Mouse (Mus musculus): ENCODE measurements around the gene Cfap221. TPM values are rescaled to one million over a fixed set of nuclear protein-coding genes. Genes with fewer than 3 reads are reported as not detected.
A peak's percentile ranks its signal among the peaks of the same experiment; 100 is the strongest.

The Cfap221 gene
- total RNA-seq, 2 experiments from 2014 or later = not detected

- intact Hi-C loops (cut with DNase I) = no loop called here
- peak; percentile 91 for DNase-seq
These were observed 83.8 kb downstream of the Cfap221 start, which contains the start of gene Tmem177 for GRCm38 (mm10) chr1:119912953-119913814. Gene Tmem177 (minus strand): TSS chr1:119913208.

GRCm38 (mm10) chr1:119907206-119907748 is 89.8 kb downstream of the Cfap221 start:
- intact Hi-C loops (cut with DNase I) = no loop called here
- no peak for DNase-seq

GRCm38 (mm10) chr1:119903231-119903620 is 93.8 kb downstream of the Cfap221 start:
- DNase-seq = no peak
- intact Hi-C loops (cut with DNase I) = no loop called here

GRCm38 (mm10) chr1:119902551-119903230 is 94.3 kb downstream of the Cfap221 start:
- DNase-seq = no peak

GRCm38 (mm10) chr1:119899195-119900123 is 97.6 kb downstream of the Cfap221 start:
- no peak for DNase-seq
- intact Hi-C loops (cut with DNase I) = loop anchor here (5.0 kb wide), 1 partner anchor 52 kb away; no protein-coding TSS in a partner anchor

More at GRCm38 (mm10) chr1:119902551-119903230, 94.3 kb downstream of the Cfap221 start:
- intact Hi-C loops (cut with DNase I) = no loop called here

- intact Hi-C loops (cut with DNase I) = loop anchor here (2.0 to 5.0 kb wide), 2 partner anchors 48 to 76 kb away; no protein-coding TSS in a partner anchor
- DNase-seq = peak; percentile 37 to 69
These were observed 102.1 kb downstream of the Cfap221 start for GRCm38 (mm10) chr1:119894936-119895335.

GRCm38 (mm10) chr1:119893600-119893999 is 103.4 kb downstream of the Cfap221 start:
- intact Hi-C loops (cut with DNase I) = no loop called here
- DNase-seq = no peak

- intact Hi-C loops (cut with DNase I) = no loop called here
- DNase-seq = no peak
These were observed 104.1 kb downstream of the Cfap221 start for GRCm38 (mm10) chr1:119892933-119893332.

GRCm38 (mm10) chr1:119891865-119892264 is 105.2 kb downstream of the Cfap221 start:
- intact Hi-C loops (cut with DNase I) = no loop called here
- DNase-seq = no peak

GRCm38 (mm10) chr1:119891149-119891548 is 105.9 kb downstream of the Cfap221 start:
- intact Hi-C loops (cut with DNase I) = no loop called here
- DNase-seq = no peak

- DNase-seq = no peak
- intact Hi-C loops (cut with DNase I) = no loop called here
These were observed 107.7 kb downstream of the Cfap221 start for GRCm38 (mm10) chr1:119889347-119889746.

GRCm38 (mm10) chr1:119886320-119886719 is 110.7 kb downstream of the Cfap221 start:
- no peak for DNase-seq

GRCm38 (mm10) chr1:119884272-119884671 is 112.8 kb downstream of the Cfap221 start:
- intact Hi-C loops (cut with DNase I) = no loop called here
- DNase-seq = no peak

More at GRCm38 (mm10) chr1:119886320-119886719, 110.7 kb downstream of the Cfap221 start:
- intact Hi-C loops (cut with DNase I) = no loop called here

- DNase-seq = peak in 1 of 2 experiments; percentile 37
- intact Hi-C loops (cut with DNase I) = no loop called here
These were observed 118.1 kb downstream of the Cfap221 start for GRCm38 (mm10) chr1:119878909-119879308.

- no peak for DNase-seq
- intact Hi-C loops (cut with DNase I) = no loop called here
These were observed 119.6 kb downstream of the Cfap221 start for GRCm38 (mm10) chr1:119877469-119877868.

Other genes with a start within 250 kb of the Cfap221 start
- 10 to 100 TPM; 20.8 to 28.5 TPM for gene Ptpn4, start 159.6 kb downstream of the Cfap221 start, total RNA-seq (2021)
- gene Tmem177, start 84.0 kb downstream of the Cfap221 start, total RNA-seq (2021) = 1 to 10 TPM; 5.4 to 6.0 TPM
- 1 to 10 TPM; 3.2 to 3.7 TPM for gene Sctr, start 9.7 kb upstream of the Cfap221 start, total RNA-seq (2021)
- gene Tmem37, start 76.8 kb upstream of the Cfap221 start, total RNA-seq (2021) = 10 to 100 TPM in 1 of 2 experiments, 1 to 10 TPM in 1; 8.5 to 13.7 TPM
- 100 to 1,000 TPM; 143 to 145 TPM for gene Dbi, start 123.8 kb upstream of the Cfap221 start, total RNA-seq (2021)
- 1 to 10 TPM; 3.2 to 4.8 TPM for gene 3110009E18Rik, start 124.0 kb upstream of the Cfap221 start, total RNA-seq (2021)